9 mouse cellular contexts compared by ENCODE assay signal in the genomic region with DNA sequence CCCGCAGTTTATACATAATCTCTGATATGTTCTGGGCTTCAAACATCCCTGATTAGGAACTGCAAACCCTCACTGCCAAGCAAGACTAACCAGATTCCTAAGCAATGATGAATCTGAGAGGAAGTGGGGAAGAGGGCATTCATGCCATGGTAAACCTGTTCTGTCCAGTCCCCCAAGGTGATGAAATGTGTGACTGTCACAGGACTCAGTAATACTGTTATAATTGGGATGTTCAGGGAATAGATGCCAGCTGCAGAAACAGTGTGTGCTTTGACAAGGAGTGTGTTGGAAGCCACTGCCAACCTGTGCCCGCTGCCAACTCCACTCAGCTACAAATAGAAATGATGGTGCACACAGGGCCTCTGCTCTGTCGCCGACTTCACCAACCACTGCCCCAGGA.
DNase-seq lines count a peak whose midpoint lies in the region; ATAC-seq lines count a peak whose summit lies in the region.
"Had no signal": no experiment of that assay in that cellular context is flagged by ENCODE, and none has a peak within 500 bp of the region (broad histone marks: within the 10 kb centered on the region; RNA-seq: fewer than 3 reads in every experiment).

No protein-coding gene starts in this region.

- 0 out of 2 replicates have a peak, but pooled peaks have one; percentile 43 for ATAC-seq in hindbrain, embryonic 14.5 days (ENCODE audit: low FRiP score)
- no peak for ATAC-seq in hindbrain, embryonic 13.5 days (ENCODE audit: low FRiP score)
- no peak for ATAC-seq in inflammation-experienced regulatory T-cells, adult 6 months

- no peak overlapping the region for H3K4me2 ChIP-seq in hindbrain, embryonic 14.5 days (replicated peaks)
- no peak overlapping the region for H3K4me2 ChIP-seq in hindbrain, embryonic 13.5 days
- H3K4me2 ChIP-seq: liver, embryonic 15.5 days had no signal

- WGBS in hindbrain, embryonic 14.5 days: 83% methylated on average over 4 of the region's 4 CpGs
- WGBS in hindbrain, embryonic 13.5 days: 90% methylated on average over 4 of the region's 4 CpGs

- no peak overlapping the region for H3K27ac ChIP-seq in hindbrain, embryonic 14.5 days
- no peak overlapping the region for H3K27ac ChIP-seq in hindbrain, embryonic 13.5 days
- H3K27ac ChIP-seq: liver, embryonic 15.5 days had no signal

- H3K4me1 ChIP-seq in hindbrain, embryonic 14.5 days (replicated peaks; ENCODE audit: control insufficient read depth, insufficient read depth, low read length): no peaks in the 10 kb centered on the region
- H3K4me1 ChIP-seq in hindbrain, embryonic 13.5 days (replicated peaks): no peaks in the 10 kb centered on the region
- H3K4me1 ChIP-seq: liver, embryonic 15.5 days had no signal

- DNase-seq in hindbrain, embryonic 14.5 days (ENCODE audit: low spot score): no peak
- peak; percentile 96 for DNase-seq in fat pad, adult 2 months (ENCODE audit: extremely low read depth, low read depth, low spot score)
- peak; percentile 63 to 77 for DNase-seq in heart, postnatal 14 days
- peak; percentile 3 to 10 for DNase-seq in right cerebral cortex, adult 2 months (ENCODE audit: low spot score in 2 of 2)
- DNase-seq in embryo, embryonic 10.5 days (ENCODE audit: low spot score): no peak
- no peak for DNase-seq in lung, postnatal 36 days

- no peaks in the 10 kb centered on the region for H3K36me3 ChIP-seq in hindbrain, embryonic 14.5 days (replicated peaks; ENCODE audit: control insufficient read depth, insufficient read depth)
- no peaks in the 10 kb centered on the region for H3K36me3 ChIP-seq in hindbrain, embryonic 13.5 days
- H3K36me3 ChIP-seq: liver, embryonic 15.5 days had no signal

- no peak overlapping the region for H3K9ac ChIP-seq in hindbrain, embryonic 14.5 days
- H3K9ac ChIP-seq in hindbrain, embryonic 13.5 days: no peak overlapping the region
- H3K9ac ChIP-seq: liver, embryonic 15.5 days had no signal

- intact Hi-C loops in heart, postnatal 14 days (cut with DNase I): loop anchor here (10.0 kb wide), 1 partner anchor 370 kb away; no protein-coding TSS in a partner anchor

- no peaks in the 10 kb centered on the region for H3K27me3 ChIP-seq in hindbrain, embryonic 14.5 days (ENCODE audit: control insufficient read depth, insufficient read depth, low read length)
- H3K27me3 ChIP-seq in hindbrain, embryonic 13.5 days: no peaks in the 10 kb centered on the region
- H3K27me3 ChIP-seq: liver, embryonic 15.5 days had no signal

- H3K9me3 ChIP-seq in hindbrain, embryonic 14.5 days (ENCODE audit: control insufficient read depth, low read length): no peaks in the 10 kb centered on the region
- no peaks in the 10 kb centered on the region for H3K9me3 ChIP-seq in hindbrain, embryonic 13.5 days
- H3K9me3 ChIP-seq: liver, embryonic 15.5 days had no signal

- H3K4me3 ChIP-seq in hindbrain, embryonic 14.5 days (replicated peaks; ENCODE audit: low read length): no peak overlapping the region
- no peak overlapping the region for H3K4me3 ChIP-seq in hindbrain, embryonic 13.5 days
- H3K4me3 ChIP-seq: liver, embryonic 15.5 days had no signal

Comparison
In these comparisons a context has a peak if more than half of its experiments do, and no peak if none do; other contexts are left out.
1. DNase-seq: peak in fat pad, adult 2 months (single experiment), heart, postnatal 14 days (2 of 2) and right cerebral cortex, adult 2 months (2 of 2); none in hindbrain, embryonic 14.5 days (single experiment), embryo, embryonic 10.5 days (single experiment) and lung, postnatal 36 days (single experiment).